Mouse (Mus musculus): ENCODE data around the gene Gpatch8. TPM values are rescaled to one million over a fixed set of nuclear protein-coding genes. Genes with fewer than 3 reads are reported as not detected.

Gene Gpatch8
- 32.6 and 47.7 TPM in 2 replicates for polyA plus RNA-seq (2014; fragmentation: Nextera tagmentation; extraction: Ambion mirVana)

GRCm38 (mm10) chr11:102556031-102556715 is at the start of gene Gpatch8:
Gene Gpatch8, minus strand, starts transcription at chr11:102556392.
- DNase-seq (ENCODE audit: low spot score) (peak; percentile 99), ATAC-seq (peak; percentile 96)
- Histone ChIP-seq H3K27me3 (replicated peaks; ENCODE audit: control insufficient read depth, insufficient read depth, low read length) (no peaks in the 10 kb centered on the region), H3K4me1 (ENCODE audit: control insufficient read depth, insufficient read depth, low read length) (peaks cover 16% of the 10 kb centered on the region), H3K9me3 (replicated peaks; ENCODE audit: control insufficient read depth, low read length) (no peaks in the 10 kb centered on the region), H3K4me2 (ENCODE audit: low read length) (peak within 1 kb of the TSS; percentile 80), H3K36me3 (ENCODE audit: control insufficient read depth, insufficient read depth, low read length) (no peaks in the 10 kb centered on the region), H3K4me3 (ENCODE audit: low read depth, low read length) (peak within 1 kb of the TSS; percentile 87), H3K9ac (ENCODE audit: low read length) (peak within 1 kb of the TSS; percentile 93), H3K27ac (ENCODE audit: low read depth, low read length) (peak within 1 kb of the TSS; percentile 90)
- under 1% methylated on average over 36 of the region's 55 CpGs for WGBS

GRCm38 (mm10) chr11:102604777-102605552 is 48.8 kb upstream of the Gpatch8 start:
- DNase-seq (ENCODE audit: low spot score) (peak; percentile 65), ATAC-seq (peak; percentile 30)
- peak overlapping the region; percentile 60 for H3K4me2 ChIP-seq (ENCODE audit: low read length)
- H3K4me3 ChIP-seq (ENCODE audit: low read depth, low read length) = peak overlapping the region; percentile 91
- peaks cover 19% of the 10 kb centered on the region for H3K4me1 ChIP-seq (ENCODE audit: control insufficient read depth, insufficient read depth, low read length)
- peak overlapping the region; percentile 99 for H3K27ac ChIP-seq (ENCODE audit: low read depth, low read length)
- no peaks in the 10 kb centered on the region for H3K27me3 ChIP-seq (replicated peaks; ENCODE audit: control insufficient read depth, insufficient read depth, low read length)
- H3K36me3 ChIP-seq (ENCODE audit: control insufficient read depth, insufficient read depth, low read length) = no peaks in the 10 kb centered on the region
- under 1% methylated on average over 60 of the region's 74 CpGs for WGBS
- H3K9me3 ChIP-seq (replicated peaks; ENCODE audit: control insufficient read depth, low read length) = no peaks in the 10 kb centered on the region
- H3K9ac ChIP-seq (ENCODE audit: low read length) = peak overlapping the region; percentile 96

- no peaks in the 10 kb centered on the region for H3K27me3 ChIP-seq (replicated peaks; ENCODE audit: control insufficient read depth, insufficient read depth, low read length)
- H3K9me3 ChIP-seq (replicated peaks; ENCODE audit: control insufficient read depth, low read length) = no peaks in the 10 kb centered on the region
- peak within 1 kb of the TSS; percentile 60 for H3K4me2 ChIP-seq (ENCODE audit: low read length)
- peak within 1 kb of the TSS; percentile 99 for H3K27ac ChIP-seq (ENCODE audit: low read depth, low read length)
- WGBS = 1% methylated on average over 25 of the region's 31 CpGs
- no peaks in the 10 kb centered on the region for H3K36me3 ChIP-seq (ENCODE audit: control insufficient read depth, insufficient read depth, low read length)
- H3K4me1 ChIP-seq (ENCODE audit: control insufficient read depth, insufficient read depth, low read length) = peaks cover 12% of the 10 kb centered on the region
- H3K4me3 ChIP-seq (ENCODE audit: low read depth, low read length) = peak within 1 kb of the TSS; percentile 91
- peak; percentile 99 for DNase-seq (ENCODE audit: low spot score)
- ATAC-seq = peak; percentile 92
- H3K9ac ChIP-seq (ENCODE audit: low read length) = peak within 1 kb of the TSS; percentile 96
Observed at GRCm38 (mm10) chr11:102604010-102604584, 47.9 kb upstream of the Gpatch8 start, which contains the start of gene Fzd2. Gene Fzd2, plus strand, starts transcription at chr11:102604396.

GRCm38 (mm10) chr11:102603496-102603850 is 47.3 kb upstream of the Gpatch8 start:
- no peaks in the 10 kb centered on the region for H3K36me3 ChIP-seq (ENCODE audit: control insufficient read depth, insufficient read depth, low read length)
- 0% methylated on average over 10 of the region's 10 CpGs for WGBS
- no peaks in the 10 kb centered on the region for H3K27me3 ChIP-seq (replicated peaks; ENCODE audit: control insufficient read depth, insufficient read depth, low read length)
- no peaks in the 10 kb centered on the region for H3K9me3 ChIP-seq (replicated peaks; ENCODE audit: control insufficient read depth, low read length)
- peak overlapping the region; percentile 99 for H3K27ac ChIP-seq (ENCODE audit: low read depth, low read length)
- peak overlapping the region; percentile 91 for H3K4me3 ChIP-seq (ENCODE audit: low read depth, low read length)
- peaks cover 6% of the 10 kb centered on the region for H3K4me1 ChIP-seq (ENCODE audit: control insufficient read depth, insufficient read depth, low read length)
- peak; percentile 79 for ATAC-seq
- peak overlapping the region; percentile 60 for H3K4me2 ChIP-seq (ENCODE audit: low read length)
- peak; percentile 96 for DNase-seq (ENCODE audit: low spot score)
- H3K9ac ChIP-seq (ENCODE audit: low read length) = peak overlapping the region; percentile 54; the same call in 1 of the 2 replicates

GRCm38 (mm10) chr11:102602816-102603495 is 46.8 kb upstream of the Gpatch8 start:
- H3K27me3 ChIP-seq (replicated peaks; ENCODE audit: control insufficient read depth, insufficient read depth, low read length) = no peaks in the 10 kb centered on the region
- peak overlapping the region; percentile 60 for H3K4me2 ChIP-seq (ENCODE audit: low read length)
- peak overlapping the region; percentile 99 for H3K27ac ChIP-seq (ENCODE audit: low read depth, low read length)
- H3K9ac ChIP-seq (ENCODE audit: low read length) = peak overlapping the region; percentile 54; the same call in 1 of the 2 replicates
- peak overlapping the region; percentile 91 for H3K4me3 ChIP-seq (ENCODE audit: low read depth, low read length)
- no peaks in the 10 kb centered on the region for H3K36me3 ChIP-seq (ENCODE audit: control insufficient read depth, insufficient read depth, low read length)
- H3K9me3 ChIP-seq (replicated peaks; ENCODE audit: control insufficient read depth, low read length) = no peaks in the 10 kb centered on the region
- ATAC-seq (no peak; the same call in 1 of the 2 replicates), DNase-seq (ENCODE audit: low spot score) (peak; percentile 52)
- under 1% methylated on average over 13 of the region's 13 CpGs for WGBS
- H3K4me1 ChIP-seq (ENCODE audit: control insufficient read depth, insufficient read depth, low read length) = peaks cover under 1% of the 10 kb centered on the region

- 88% methylated on average over 3 of the region's 3 CpGs for WGBS
- no peak for DNase-seq (ENCODE audit: low spot score)
Observed at GRCm38 (mm10) chr11:102599912-102600311, 43.7 kb upstream of the Gpatch8 start.

GRCm38 (mm10) chr11:102595341-102595820 is 39.2 kb upstream of the Gpatch8 start:
- H3K27me3 ChIP-seq (replicated peaks; ENCODE audit: control insufficient read depth, insufficient read depth, low read length) = no peaks in the 10 kb centered on the region
- DNase-seq (ENCODE audit: low spot score) (peak; percentile 51), ATAC-seq (peak; percentile 44)
- whole genome bisulfite sequencing = 2% methylated on average over 4 of the region's 4 CpGs
- H3K9me3 ChIP-seq (replicated peaks; ENCODE audit: control insufficient read depth, low read length) = no peaks in the 10 kb centered on the region
- H3K9ac ChIP-seq (ENCODE audit: low read length) = no peak overlapping the region
- H3K36me3 ChIP-seq (ENCODE audit: control insufficient read depth, insufficient read depth, low read length) = no peaks in the 10 kb centered on the region
- H3K4me3 ChIP-seq (ENCODE audit: low read depth, low read length) = no peak overlapping the region
- H3K27ac ChIP-seq (ENCODE audit: low read depth, low read length) = peak overlapping the region; percentile 1; the same call in 1 of the 2 replicates
- peaks cover 3% of the 10 kb centered on the region; the same call in 1 of the 2 replicates for H3K4me1 ChIP-seq (ENCODE audit: control insufficient read depth, insufficient read depth, low read length)
- 0 out of 2 replicates have a peak overlapping the region, but pooled peaks have one; percentile 5 for H3K4me2 ChIP-seq (ENCODE audit: low read length)

More at GRCm38 (mm10) chr11:102599912-102600311, 43.7 kb upstream of the Gpatch8 start:
- H3K27me3 ChIP-seq (replicated peaks; ENCODE audit: control insufficient read depth, insufficient read depth, low read length) = no peaks in the 10 kb centered on the region
- H3K4me1 ChIP-seq (ENCODE audit: control insufficient read depth, insufficient read depth, low read length) = peaks cover 3% of the 10 kb centered on the region; the same call in 1 of the 2 replicates
- no peaks in the 10 kb centered on the region for H3K36me3 ChIP-seq (ENCODE audit: control insufficient read depth, insufficient read depth, low read length)
- ATAC-seq = no peak
- H3K4me2 ChIP-seq (ENCODE audit: low read length) = no peak overlapping the region
- H3K4me3 ChIP-seq (ENCODE audit: low read depth, low read length) = no peak overlapping the region
- H3K9ac ChIP-seq (ENCODE audit: low read length) = no peak overlapping the region
- no peak overlapping the region for H3K27ac ChIP-seq (ENCODE audit: low read depth, low read length)
- H3K9me3 ChIP-seq (replicated peaks; ENCODE audit: control insufficient read depth, low read length) = no peaks in the 10 kb centered on the region

GRCm38 (mm10) chr11:102587554-102587953 is 31.4 kb upstream of the Gpatch8 start:
- Histone ChIP-seq H3K27ac (ENCODE audit: low read depth, low read length) (no peak overlapping the region), H3K9ac (ENCODE audit: low read length) (no peak overlapping the region), H3K27me3 (replicated peaks; ENCODE audit: control insufficient read depth, insufficient read depth, low read length) (no peaks in the 10 kb centered on the region), H3K36me3 (ENCODE audit: control insufficient read depth, insufficient read depth, low read length) (no peaks in the 10 kb centered on the region), H3K9me3 (replicated peaks; ENCODE audit: control insufficient read depth, low read length) (no peaks in the 10 kb centered on the region), H3K4me3 (ENCODE audit: low read depth, low read length) (no peak overlapping the region), H3K4me1 (ENCODE audit: control insufficient read depth, insufficient read depth, low read length) (peaks cover 1% of the 10 kb centered on the region), H3K4me2 (ENCODE audit: low read length) (no peak overlapping the region)
- DNase-seq (ENCODE audit: low spot score) = no peak
- WGBS = 61% methylated on average over 3 of the region's 3 CpGs
- ATAC-seq = no peak

All from forebrain, embryonic 14.5 days (tissue).